Mouse (Mus musculus) liver, embryonic 14.5 days (tissue): ENCODE measurements around the gene Sptbn2. TPM values are rescaled to one million over a fixed set of nuclear protein-coding genes. Genes with fewer than 3 reads are reported as not detected.

ENCODE experiments used
- ATAC-seq: fragments of 200-750 bp; cut with Nextera tagmentation; 2 replicates; pipeline ENCODE4 v1.8.0; 2017; ENCODE audit warnings: moderate number of reproducible peaks, mild to moderate bottlenecking, moderate library complexity; ENCODE audit not compliant: insufficient read depth
- DNase-seq, 3 experiments: peaks; one replicate each; pipeline ENCODE4 v3.0.0-alpha.2; 2012 to 2013; ENCODE audit warnings: low read depth in 3 of 3, low spot score in 3 of 3
- H3K27ac ChIP-seq: fragments of 300-500 bp; sonication (generic); 2 replicates; pipeline ENCODE4 v1.5.1; 2014; ENCODE audit warnings: moderate library complexity, mild to moderate bottlenecking, control low read depth, inconsistent platforms
- H3K27me3 ChIP-seq: fragments of 300-500 bp; sonication (generic); 2 replicates; pipeline ENCODE4 v1.6.1; 2014; ENCODE audit warnings: mild to moderate bottlenecking, low read length, moderate library complexity; ENCODE audit not compliant: control insufficient read depth, insufficient read depth
- H3K36me3 ChIP-seq: fragments of 300-500 bp; sonication (generic); replicated peaks from 2 replicates; pipeline ENCODE4 v1.6.1; 2014; ENCODE audit warnings: low read depth; ENCODE audit not compliant: control insufficient read depth, insufficient read depth
- H3K4me1 ChIP-seq, 2 experiments: fragments of 200-500 bp in 1 of 2; fragments of 300-500 bp in 1 of 2; sonication (generic) in 1 of 2; replicated peaks; 2 replicates each; pipeline ENCODE4 v1.6.1; 2012 to 2014; ENCODE audit warnings: antibody characterized with exemption in 1 of 2, inconsistent platforms in 1 of 2, low read length in 1 of 2; ENCODE audit not compliant: control insufficient read depth in 2 of 2, insufficient read depth in 2 of 2
- H3K4me2 ChIP-seq: fragments of 300-500 bp; sonication (generic); 2 replicates; pipeline ENCODE4 v1.6.1; 2014; ENCODE audit warnings: low read depth, mild to moderate bottlenecking, control low read depth, moderate library complexity
- H3K4me3 ChIP-seq, 2 experiments: fragments of 200-500 bp in 1 of 2; fragments of 300-500 bp in 1 of 2; sonication (generic) in 1 of 2; 2 replicates each; pipeline ENCODE4 v1.5.1; 2012 to 2014; ENCODE audit warnings: low read depth in 2 of 2, low read length in 2 of 2, mild to moderate bottlenecking in 2 of 2, control low read depth in 1 of 2, inconsistent platforms in 1 of 2, moderate library complexity in 1 of 2; ENCODE audit not compliant: insufficient read depth in 1 of 2
- H3K9ac ChIP-seq: fragments of 300-500 bp; sonication (generic); replicated peaks from 2 replicates; pipeline ENCODE4 v1.6.1; 2014; ENCODE audit warnings: mild to moderate bottlenecking, control low read depth, moderate library complexity
- H3K9me3 ChIP-seq: fragments of 300-500 bp; sonication (generic); 2 replicates; pipeline ENCODE4 v1.6.1; 2016; ENCODE audit warnings: low read length, mixed read lengths; ENCODE audit not compliant: control insufficient read depth
- CTCF ChIP-seq: IDR thresholded peaks from 2 replicates; pipeline ENCODE4 v1.5.1; 2016; ENCODE audit warnings: antibody characterized with exemption, low read depth, control low read depth
- EP300 ChIP-seq: IDR thresholded peaks from 2 replicates; pipeline ENCODE4 v1.6.1; 2016; ENCODE audit warnings: antibody characterized with exemption, low read depth
- WGBS: fragments of 180-500 bp; shearing (Covaris S2); extraction: QIAGEN DNeasy Blood & Tissue Kit; methylation state at CpG from one replicate; pipeline ENCODE4 v1.1.7; 2014; ENCODE audit not compliant: insufficient replicate concordance; 5-methylcytosine and 5-hydroxymethylcytosine counted together
- polyA plus RNA-seq, 2 experiments: library from polyadenylated mRNA; depleted of rRNA in 1 of 2; stranded (reverse) in 1 of 2; unstranded in 1 of 2; fragments of >200 nt; fragmentation: Nextera tagmentation in 1 of 2; extraction: Ambion mirVana in 1 of 2; gene quantifications; 2 replicates each; pipeline versions ENCODE4 v1.2.1 to v1.2.3; 2012 to 2014

Gene Sptbn2
- polyA plus RNA-seq, 2 experiments, result 0.03 to 0.04 TPM

GRCm38 (mm10) chr19:4799083-4799482 lies 88.1 kb downstream of the Sptbn2 start:
- Histone ChIP-seq H3K9me3 (no peaks in the 10 kb centered on the region), H3K36me3 (peaks cover 54% of the 10 kb centered on the region), H3K27me3 (no peaks in the 10 kb centered on the region), H3K9ac (no peak overlapping the region), H3K4me1 (peaks cover 16 to 19% of the 10 kb centered on the region in 2 experiments), H3K4me3 (no peak overlapping the region), H3K27ac (no peak overlapping the region), H3K4me2 (no peak overlapping the region)
- WGBS, result 85% methylated on average over 5 of the region's 5 CpGs
- TF ChIP-seq EP300 (no peak), CTCF (no peak)
- no peak for DNase-seq
- ATAC-seq, result no peak

Other genes with a start within 250 kb of the Sptbn2 start
- gene Syt12, start 233.7 kb upstream of the Sptbn2 start, polyA plus RNA-seq (2012; rRNA removed), result 0.06 and 0.15 TPM in 2 replicates
- 0.06 and 0.14 TPM in 2 replicates for gene Syt12, start 233.7 kb upstream of the Sptbn2 start, polyA plus RNA-seq (2014; fragmentation: Nextera tagmentation; extraction: Ambion mirVana)
- gene 2010003K11Rik, start 212.6 kb upstream of the Sptbn2 start, polyA plus RNA-seq (2012; rRNA removed), result 0.03 TPM in 1 of 2 replicates, not detected in the other
- gene 2010003K11Rik, start 212.6 kb upstream of the Sptbn2 start, polyA plus RNA-seq (2014; fragmentation: Nextera tagmentation; extraction: Ambion mirVana), result 0.08 and 0.15 TPM in 2 replicates
- 14.7 and 16.4 TPM in 2 replicates for gene Pcx, start 200.7 kb upstream of the Sptbn2 start, polyA plus RNA-seq (2012; rRNA removed)
- 25.6 and 29.1 TPM in 2 replicates for gene Pcx, start 200.7 kb upstream of the Sptbn2 start, polyA plus RNA-seq (2014; fragmentation: Nextera tagmentation; extraction: Ambion mirVana)
- gene Lrfn4, start 95.5 kb upstream of the Sptbn2 start, polyA plus RNA-seq (2012; rRNA removed), result 2.1 and 2.6 TPM in 2 replicates
- 0.42 and 0.64 TPM in 2 replicates for gene Lrfn4, start 95.5 kb upstream of the Sptbn2 start, polyA plus RNA-seq (2014; fragmentation: Nextera tagmentation; extraction: Ambion mirVana)
- 20.0 and 26.7 TPM in 2 replicates for gene Rce1, start 85.5 kb upstream of the Sptbn2 start, polyA plus RNA-seq (2012; rRNA removed)
- 23.6 and 25.2 TPM in 2 replicates for gene Rce1, start 85.5 kb upstream of the Sptbn2 start, polyA plus RNA-seq (2014; fragmentation: Nextera tagmentation; extraction: Ambion mirVana)
- 0.01 and 0.20 TPM in 2 replicates for gene Gm960, start 12.5 kb upstream of the Sptbn2 start, polyA plus RNA-seq (2012; rRNA removed)
- gene Gm960, start 12.5 kb upstream of the Sptbn2 start, polyA plus RNA-seq (2014; fragmentation: Nextera tagmentation; extraction: Ambion mirVana), result 0.75 TPM in 1 of 2 replicates, not detected in the other
- 3.3 and 3.4 TPM in 2 replicates for gene Rbm4b, start 45.3 kb downstream of the Sptbn2 start, polyA plus RNA-seq (2012; rRNA removed)
- gene Rbm4b, start 45.3 kb downstream of the Sptbn2 start, polyA plus RNA-seq (2014; fragmentation: Nextera tagmentation; extraction: Ambion mirVana), result 8.4 and 9.5 TPM in 2 replicates
- 23.8 and 27.9 TPM in 2 replicates for gene Rbm4, start 82.7 kb downstream of the Sptbn2 start, polyA plus RNA-seq (2012; rRNA removed)
- gene Rbm4, start 82.7 kb downstream of the Sptbn2 start, polyA plus RNA-seq (2014; fragmentation: Nextera tagmentation; extraction: Ambion mirVana), result 22.1 and 24.3 TPM in 2 replicates
- gene Gm21992, start 100.4 kb downstream of the Sptbn2 start, polyA plus RNA-seq (2012; rRNA removed), result 10.7 and 15.1 TPM in 2 replicates
- 8.6 and 9.5 TPM in 2 replicates for gene Gm21992, start 100.4 kb downstream of the Sptbn2 start, polyA plus RNA-seq (2014; fragmentation: Nextera tagmentation; extraction: Ambion mirVana)
- 23.9 and 27.1 TPM in 2 replicates for gene Rbm14, start 100.5 kb downstream of the Sptbn2 start, polyA plus RNA-seq (2012; rRNA removed)
- 30.3 and 35.7 TPM in 2 replicates for gene Rbm14, start 100.5 kb downstream of the Sptbn2 start, polyA plus RNA-seq (2014; fragmentation: Nextera tagmentation; extraction: Ambion mirVana)
- gene Ccs, start 128.2 kb downstream of the Sptbn2 start, polyA plus RNA-seq (2012; rRNA removed), result 24.0 and 38.1 TPM in 2 replicates
- gene Ccs, start 128.2 kb downstream of the Sptbn2 start, polyA plus RNA-seq (2014; fragmentation: Nextera tagmentation; extraction: Ambion mirVana), result 35.4 and 41.2 TPM in 2 replicates
- gene Ccdc87, start 128.2 kb downstream of the Sptbn2 start, polyA plus RNA-seq (2012; rRNA removed), result 0.01 and 0.02 TPM in 2 replicates
- not detected in 2 replicates for gene Ccdc87, start 128.2 kb downstream of the Sptbn2 start, polyA plus RNA-seq (2014; fragmentation: Nextera tagmentation; extraction: Ambion mirVana)
- gene Ctsf, start 144.0 kb downstream of the Sptbn2 start, polyA plus RNA-seq (2012; rRNA removed), result 18.5 and 20.8 TPM in 2 replicates
- 30.6 and 32.8 TPM in 2 replicates for gene Ctsf, start 144.0 kb downstream of the Sptbn2 start, polyA plus RNA-seq (2014; fragmentation: Nextera tagmentation; extraction: Ambion mirVana)
- gene Actn3, start 166.7 kb downstream of the Sptbn2 start, polyA plus RNA-seq (2012; rRNA removed), result 0.18 and 0.33 TPM in 2 replicates
- 0.28 TPM in 2 replicates for gene Actn3, start 166.7 kb downstream of the Sptbn2 start, polyA plus RNA-seq (2014; fragmentation: Nextera tagmentation; extraction: Ambion mirVana)
- 16.5 and 17.2 TPM in 2 replicates for gene Zdhhc24, start 167.5 kb downstream of the Sptbn2 start, polyA plus RNA-seq (2012; rRNA removed)
- gene Zdhhc24, start 167.5 kb downstream of the Sptbn2 start, polyA plus RNA-seq (2014; fragmentation: Nextera tagmentation; extraction: Ambion mirVana), result 6.8 and 6.9 TPM in 2 replicates
- gene Bbs1, start 195.5 kb downstream of the Sptbn2 start, polyA plus RNA-seq (2012; rRNA removed), result 1.2 TPM in 2 replicates
- gene Bbs1, start 195.5 kb downstream of the Sptbn2 start, polyA plus RNA-seq (2014; fragmentation: Nextera tagmentation; extraction: Ambion mirVana), result 0.27 and 0.82 TPM in 2 replicates
- gene Dpp3, start 217.1 kb downstream of the Sptbn2 start, polyA plus RNA-seq (2012; rRNA removed), result 22.4 and 28.0 TPM in 2 replicates
- gene Dpp3, start 217.1 kb downstream of the Sptbn2 start, polyA plus RNA-seq (2014; fragmentation: Nextera tagmentation; extraction: Ambion mirVana), result 37.0 and 39.9 TPM in 2 replicates
- 0.03 and 0.06 TPM in 2 replicates for gene Peli3, start 232.0 kb downstream of the Sptbn2 start, polyA plus RNA-seq (2012; rRNA removed)
- gene Peli3, start 232.0 kb downstream of the Sptbn2 start, polyA plus RNA-seq (2014; fragmentation: Nextera tagmentation; extraction: Ambion mirVana), result 0.24 TPM in 1 of 2 replicates, not detected in the other